Comparison of ENCODE assay signal across 8 mouse cellular contexts in the genomic region with DNA sequence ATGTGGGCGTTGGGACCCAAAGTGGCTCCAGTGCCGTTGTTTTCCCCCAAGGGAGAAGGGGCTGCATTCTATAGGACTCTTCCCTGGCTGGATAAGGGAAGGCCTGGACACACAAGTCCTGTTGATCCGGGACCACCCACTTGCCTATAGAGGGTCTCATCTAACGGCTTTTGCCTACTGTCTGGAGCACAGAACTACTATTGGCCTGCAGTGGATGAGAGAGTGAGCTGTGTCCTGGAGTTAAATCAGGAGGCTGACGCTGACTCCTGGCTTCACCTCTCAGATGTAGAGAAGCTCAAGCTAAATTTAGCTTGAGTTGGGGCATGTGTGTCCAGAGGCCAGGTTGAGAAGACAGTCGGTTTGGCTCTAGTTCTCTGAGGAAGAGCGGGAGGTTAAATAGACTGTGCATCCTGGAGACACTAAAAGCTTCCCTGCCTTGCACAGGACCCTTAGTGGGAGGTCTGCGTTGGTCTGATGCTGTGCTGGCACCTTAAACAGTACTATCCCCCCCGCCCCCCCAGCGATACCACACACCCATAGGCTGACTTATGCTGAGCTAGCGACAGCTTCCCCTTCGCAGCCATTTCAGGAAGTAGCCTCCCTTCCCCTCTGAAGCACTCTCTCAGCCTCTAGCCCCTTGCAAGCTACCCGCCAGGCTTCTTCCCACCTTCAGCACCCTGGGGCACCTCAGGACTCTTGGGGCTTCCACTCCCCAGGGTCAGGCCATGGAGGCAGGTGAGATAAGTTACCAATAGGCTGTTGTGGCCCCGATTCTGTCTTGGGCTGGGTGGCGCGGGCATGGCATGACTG. TPM values are rescaled to one million over a fixed set of nuclear protein-coding genes. Genes with fewer than 3 reads are reported as not detected.
DNase-seq lines count a peak whose midpoint lies in the region; ATAC-seq lines count a peak whose summit lies in the region.

No protein-coding gene starts in this region.

- no peaks in the 10 kb centered on the region for H3K27me3 ChIP-seq in limb, embryonic 10.5 days (ENCODE audit: low read depth, poor library complexity, severe bottlenecking)
- H3K27me3 ChIP-seq in midbrain, embryonic 13.5 days = no peaks in the 10 kb centered on the region

- peak; percentile 23 for DNase-seq in adrenal gland, postnatal 14 days
- DNase-seq in adrenal gland, postnatal 10 days = no peak
- DNase-seq in heart, adult 18-20 months = peak; percentile 63 to 78
- DNase-seq in limb, embryonic 10.5 days (ENCODE audit: low spot score) = no peak
- DNase-seq in thymus, postnatal 10 days (ENCODE audit: low spot score in 2 of 2) = peak; percentile 46 to 52
- DNase-seq in adipocyte (ENCODE audit: low spot score) = no peak

- ATAC-seq in activated CD4-positive, CD25-positive, alpha-beta regulatory T cell, adult 4 months = peak; percentile 50
- peak; percentile 67 for ATAC-seq in midbrain, embryonic 13.5 days

- peak overlapping the region; percentile 83 for H3K4me3 ChIP-seq in limb, embryonic 10.5 days
- H3K4me3 ChIP-seq in midbrain, embryonic 13.5 days (replicated peaks) = peak overlapping the region; percentile 90

- peak overlapping the region; percentile 89 for H3K4me2 ChIP-seq in midbrain, embryonic 13.5 days (replicated peaks)

- H3K36me3 ChIP-seq in limb, embryonic 10.5 days = peaks cover 63% of the 10 kb centered on the region
- peaks cover 48% of the 10 kb centered on the region for H3K36me3 ChIP-seq in midbrain, embryonic 13.5 days

- WGBS in limb, embryonic 10.5 days = 28% methylated on average over 16 of the region's 16 CpGs
- 28% methylated on average over 16 of the region's 16 CpGs for WGBS in midbrain, embryonic 13.5 days

- no peaks in the 10 kb centered on the region for H3K9me3 ChIP-seq in limb, embryonic 10.5 days (replicated peaks)
- H3K9me3 ChIP-seq in midbrain, embryonic 13.5 days = no peaks in the 10 kb centered on the region

- H3K27ac ChIP-seq in limb, embryonic 10.5 days = peak overlapping the region; percentile 97
- peak overlapping the region; percentile 96 for H3K27ac ChIP-seq in midbrain, embryonic 13.5 days

- peak overlapping the region; percentile 90 for H3K9ac ChIP-seq in midbrain, embryonic 13.5 days (replicated peaks)

- H3K4me1 ChIP-seq in limb, embryonic 10.5 days = peaks cover 18% of the 10 kb centered on the region
- H3K4me1 ChIP-seq in midbrain, embryonic 13.5 days (replicated peaks) = peaks cover 21% of the 10 kb centered on the region

RNA-seq across cellular contexts. Expression of a gene that starts 1.2 kb away (rescaled TPM):
- 6.9 and 12.3 TPM in 2 replicates for total RNA-seq in adrenal gland, postnatal 14 days (2021)
- 10 to 100 TPM in 1 of 2 experiments, 1 to 10 TPM in 1; 8.5 to 17.0 TPM for total RNA-seq in adrenal gland, postnatal 10 days (2021)
- polyA plus RNA-seq in activated CD4-positive, CD25-positive, alpha-beta regulatory T cell, adult 4 months (2017; shearing (Covaris generic)) = 10 to 100 TPM; 15.8 to 25.5 TPM
- 10 to 100 TPM; 33.6 to 37.5 TPM for total RNA-seq in heart, adult 18-20 months (2021)
- 3.4 and 5.1 TPM in 2 replicates for polyA plus RNA-seq in limb, embryonic 10.5 days (2016; fragmentation: Nextera tagmentation; extraction: Ambion mirVana)
- 5.9 and 6.6 TPM in 2 replicates for polyA plus RNA-seq in midbrain, embryonic 13.5 days (2015; fragmentation: Nextera tagmentation; extraction: Ambion mirVana)

RNA-seq across cellular contexts. Expression of a gene that starts 12.2 kb away (rescaled TPM):
- total RNA-seq in adrenal gland, postnatal 14 days (2021) = 37.5 and 51.7 TPM in 2 replicates
- 10 to 100 TPM; 36.1 to 47.7 TPM for total RNA-seq in adrenal gland, postnatal 10 days (2021)
- 10 to 100 TPM; 33.2 to 42.9 TPM for polyA plus RNA-seq in activated CD4-positive, CD25-positive, alpha-beta regulatory T cell, adult 4 months (2017; shearing (Covaris generic))
- 10 to 100 TPM; 13.4 to 18.0 TPM for total RNA-seq in heart, adult 18-20 months (2021)
- polyA plus RNA-seq in limb, embryonic 10.5 days (2016; fragmentation: Nextera tagmentation; extraction: Ambion mirVana) = 26.5 and 31.6 TPM in 2 replicates
- polyA plus RNA-seq in midbrain, embryonic 13.5 days (2015; fragmentation: Nextera tagmentation; extraction: Ambion mirVana) = 16.9 and 21.4 TPM in 2 replicates

RNA-seq across cellular contexts. Expression of a gene that starts 18.2 kb away (rescaled TPM):
- 106 and 108 TPM in 2 replicates for total RNA-seq in adrenal gland, postnatal 14 days (2021)
- total RNA-seq in adrenal gland, postnatal 10 days (2021) = 100 to 1,000 TPM; 114 to 118 TPM
- polyA plus RNA-seq in activated CD4-positive, CD25-positive, alpha-beta regulatory T cell, adult 4 months (2017; shearing (Covaris generic)) = 10 to 100 TPM; 48.5 to 65.9 TPM
- 10 to 100 TPM; 62.0 to 65.5 TPM for total RNA-seq in heart, adult 18-20 months (2021)
- polyA plus RNA-seq in limb, embryonic 10.5 days (2016; fragmentation: Nextera tagmentation; extraction: Ambion mirVana) = 55.6 and 60.1 TPM in 2 replicates
- polyA plus RNA-seq in midbrain, embryonic 13.5 days (2015; fragmentation: Nextera tagmentation; extraction: Ambion mirVana) = 57.0 and 60.9 TPM in 2 replicates

RNA-seq across cellular contexts. Expression of a gene that starts 22.8 kb away (rescaled TPM):
- total RNA-seq in adrenal gland, postnatal 14 days (2021) = 0.33 and 0.38 TPM in 2 replicates
- under 1 TPM; 0.36 to 0.55 TPM for total RNA-seq in adrenal gland, postnatal 10 days (2021)
- polyA plus RNA-seq in activated CD4-positive, CD25-positive, alpha-beta regulatory T cell, adult 4 months (2017; shearing (Covaris generic)) = not detected
- under 1 TPM in 1 of 2 experiments, not detected in 1; 0.41 TPM for total RNA-seq in heart, adult 18-20 months (2021)
- 4.0 and 8.9 TPM in 2 replicates for polyA plus RNA-seq in limb, embryonic 10.5 days (2016; fragmentation: Nextera tagmentation; extraction: Ambion mirVana)
- polyA plus RNA-seq in midbrain, embryonic 13.5 days (2015; fragmentation: Nextera tagmentation; extraction: Ambion mirVana) = 3.3 and 3.4 TPM in 2 replicates

RNA-seq across cellular contexts. Expression of a gene that starts 26.8 kb away (rescaled TPM):
- total RNA-seq in adrenal gland, postnatal 14 days (2021) = 66.4 and 76.6 TPM in 2 replicates
- 10 to 100 TPM; 55.5 to 65.9 TPM for total RNA-seq in adrenal gland, postnatal 10 days (2021)
- 10 to 100 TPM; 20.3 to 21.3 TPM for polyA plus RNA-seq in activated CD4-positive, CD25-positive, alpha-beta regulatory T cell, adult 4 months (2017; shearing (Covaris generic))
- total RNA-seq in heart, adult 18-20 months (2021) = 10 to 100 TPM; 40.0 to 41.8 TPM
- polyA plus RNA-seq in limb, embryonic 10.5 days (2016; fragmentation: Nextera tagmentation; extraction: Ambion mirVana) = 14.3 and 15.6 TPM in 2 replicates
- 15.1 and 16.0 TPM in 2 replicates for polyA plus RNA-seq in midbrain, embryonic 13.5 days (2015; fragmentation: Nextera tagmentation; extraction: Ambion mirVana)

Comparison
In these comparisons a context has a peak if more than half of its experiments do, and no peak if none do; other contexts are left out.
1. DNase-seq: peak in adrenal gland, postnatal 14 days (single experiment), heart, adult 18-20 months (2 of 2) and thymus, postnatal 10 days (2 of 2); none in adrenal gland, postnatal 10 days (single experiment), limb, embryonic 10.5 days (single experiment) and adipocyte (single experiment).